Mouse (Mus musculus) hindbrain, embryonic 16.5 days (tissue): ENCODE data around the gene Zfp558. TPM values are rescaled to one million over a fixed set of nuclear protein-coding genes. Genes with fewer than 3 reads are reported as not detected.
"Not testable (repeated sequence)": the region's sequence is repeated elsewhere in the genome, so short reads cannot be mapped to it uniquely, and the experiment has no call there.

Experiments
- ATAC-seq: fragments of 200-750 bp; cut with Nextera tagmentation; 2 replicates; pipeline ENCODE4 v1.8.0; 2017; ENCODE audit warnings: moderate TSS enrichment, moderate library complexity
- H3K27ac ChIP-seq: fragments of 300-500 bp; sonication (generic); 2 replicates; pipeline ENCODE4 v1.5.1; 2014; ENCODE audit warnings: low read depth, mild to moderate bottlenecking, control low read depth, low read length, moderate library complexity
- H3K27me3 ChIP-seq: fragments of 300-500 bp; sonication (generic); replicated peaks from 2 replicates; pipeline ENCODE4 v1.6.1; 2014; ENCODE audit warnings: low read length; ENCODE audit not compliant: control insufficient read depth, insufficient read depth
- H3K36me3 ChIP-seq: fragments of 300-500 bp; sonication (generic); 2 replicates; pipeline ENCODE4 v1.6.1; 2014; ENCODE audit warnings: mild to moderate bottlenecking, low read length, moderate library complexity, mixed read lengths; ENCODE audit not compliant: control insufficient read depth, insufficient read depth
- H3K4me1 ChIP-seq: fragments of 300-500 bp; sonication (generic); 2 replicates; pipeline ENCODE4 v1.6.1; 2014; ENCODE audit warnings: low read depth, low read length; ENCODE audit not compliant: control insufficient read depth, insufficient read depth
- H3K4me2 ChIP-seq: fragments of 300-500 bp; sonication (generic); 2 replicates; pipeline ENCODE4 v1.6.1; 2014; ENCODE audit warnings: mild to moderate bottlenecking, low read length, control low read depth, moderate library complexity
- H3K4me3 ChIP-seq: fragments of 300-500 bp; sonication (generic); 2 replicates; pipeline ENCODE4 v1.5.1; 2014; ENCODE audit warnings: mild to moderate bottlenecking, low read length, control low read depth, moderate library complexity
- H3K9ac ChIP-seq: fragments of 300-500 bp; sonication (generic); 2 replicates; pipeline ENCODE4 v1.6.1; 2014; ENCODE audit warnings: low read depth, mild to moderate bottlenecking, control low read depth, low read length, moderate library complexity
- H3K9me3 ChIP-seq: fragments of 300-500 bp; sonication (generic); 2 replicates; pipeline ENCODE4 v1.6.1; 2014; ENCODE audit warnings: mild to moderate bottlenecking, low read length, moderate library complexity; ENCODE audit not compliant: control insufficient read depth
- WGBS: fragments of 180-500 bp; shearing (Covaris S2); extraction: QIAGEN DNeasy Blood & Tissue Kit; methylation state at CpG from one replicate; pipeline ENCODE4 v1.1.7; 2014; 5-methylcytosine and 5-hydroxymethylcytosine counted together
- polyA plus RNA-seq: library from polyadenylated mRNA; unstranded; fragments of >200 nt; fragmentation: Nextera tagmentation; extraction: Ambion mirVana; gene quantifications from 2 replicates; pipeline ENCODE4 v1.2.1, GENCODE M21; 2015

The Zfp558 gene
- polyA plus RNA-seq = 31.3 and 38.0 TPM in 2 replicates

- Histone ChIP-seq H3K27ac (no peak within 1 kb of the TSS), H3K4me1 (no peaks in the 10 kb centered on the region), H3K27me3 (no peaks in the 10 kb centered on the region), H3K9ac (no peak within 1 kb of the TSS), H3K36me3 (no peaks in the 10 kb centered on the region), H3K9me3 (no peaks in the 10 kb centered on the region), H3K4me3 (no peak within 1 kb of the TSS), H3K4me2 (no peak within 1 kb of the TSS)
- WGBS = 78% methylated on average over 3 of the region's 3 CpGs
- ATAC-seq = no peak
These were observed at the start of gene Zfp558, which contains the start of gene Mbd3l1 for GRCm38 (mm10) chr9:18478168-18478567. TSS of gene Zfp558 (minus strand) at chr9:18478268. TSS of gene Mbd3l1 (plus strand) at chr9:18478359.

GRCm38 (mm10) chr9:18508098-18508497 is 30.0 kb upstream of the Zfp558 start:
- WGBS = 64% methylated on average over 2 of the region's 2 CpGs
- Histone ChIP-seq H3K4me2 (no peak overlapping the region), H3K4me3 (no peak overlapping the region), H3K4me1 (no peaks in the 10 kb centered on the region), H3K9me3 (no peaks in the 10 kb centered on the region), H3K36me3 (no peaks in the 10 kb centered on the region), H3K27ac (no peak overlapping the region), H3K27me3 (no peaks in the 10 kb centered on the region), H3K9ac (no peak overlapping the region)
- peak; percentile 87 for ATAC-seq

GRCm38 (mm10) chr9:18473324-18474128 is 4.5 kb downstream of the Zfp558 start:
- no peaks in the 10 kb centered on the region for H3K9me3 ChIP-seq
- H3K4me3 ChIP-seq = peak overlapping the region; percentile 59
- peak overlapping the region; percentile 73 for H3K9ac ChIP-seq
- ATAC-seq = peak; percentile 99
- no peaks in the 10 kb centered on the region for H3K27me3 ChIP-seq
- peak overlapping the region; percentile 83 for H3K27ac ChIP-seq
- H3K36me3 ChIP-seq = peaks cover 3% of the 10 kb centered on the region; the same call in 1 of the 2 replicates
- WGBS = 4% methylated on average over 39 of the region's 39 CpGs
- H3K4me2 ChIP-seq = peak overlapping the region; percentile 81
- no peaks in the 10 kb centered on the region; the same call in 1 of the 2 replicates for H3K4me1 ChIP-seq

- Histone ChIP-seq H3K36me3 (peaks cover 32% of the 10 kb centered on the region), H3K4me1 (no peaks in the 10 kb centered on the region; the same call in 1 of the 2 replicates), H3K4me3 (no peak overlapping the region), H3K9me3 (no peaks in the 10 kb centered on the region; the same call in 1 of the 2 replicates), H3K27me3 (no peaks in the 10 kb centered on the region), H3K27ac (no peak overlapping the region), H3K4me2 (no peak overlapping the region), H3K9ac (no peak overlapping the region)
- 90% methylated on average over 3 of the region's 3 CpGs for WGBS
- no peak for ATAC-seq
These were observed 10.1 kb downstream of the Zfp558 start for GRCm38 (mm10) chr9:18468005-18468404.

DNA sequence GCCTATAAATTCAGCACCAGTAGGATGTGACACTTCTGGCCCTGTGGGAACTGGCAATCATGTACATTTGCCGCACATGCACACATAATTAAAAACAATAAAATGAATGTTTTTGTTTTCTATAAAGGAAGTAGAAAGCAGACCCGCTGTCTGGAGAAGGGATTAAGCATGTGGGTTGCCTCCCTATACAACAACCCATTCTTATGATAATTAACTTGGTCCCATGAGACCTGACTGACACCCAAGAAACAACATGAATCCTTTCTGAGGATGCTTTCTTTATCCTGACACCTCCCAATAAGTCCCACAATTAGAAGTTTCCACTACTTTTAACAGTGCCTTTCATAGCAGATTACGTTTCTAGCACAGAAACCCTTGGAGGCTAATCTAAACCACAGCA is 10.7 kb downstream of the Zfp558 start:
- no peaks in the 10 kb centered on the region; the same call in 1 of the 2 replicates for H3K4me1 ChIP-seq
- H3K4me3 ChIP-seq = no peak overlapping the region
- no peak overlapping the region for H3K9ac ChIP-seq
- H3K27me3 ChIP-seq = no peaks in the 10 kb centered on the region
- no peak for ATAC-seq
- H3K4me2 ChIP-seq = no peak overlapping the region
- no peak overlapping the region for H3K27ac ChIP-seq
- WGBS = 41% methylated on average over 3 of the region's 3 CpGs
- no peaks in the 10 kb centered on the region; the same call in 1 of the 2 replicates for H3K9me3 ChIP-seq
- H3K36me3 ChIP-seq = peaks cover 32% of the 10 kb centered on the region

GRCm38 (mm10) chr9:18456520-18456919 is 21.5 kb downstream of the Zfp558 start:
- Histone ChIP-seq H3K27ac (no peak overlapping the region), H3K36me3 (peaks cover 46% of the 10 kb centered on the region), H3K9ac (no peak overlapping the region), H3K4me2 (no peak overlapping the region), H3K4me1 (no peaks in the 10 kb centered on the region), H3K27me3 (no peaks in the 10 kb centered on the region), H3K9me3 (peaks cover 6% of the 10 kb centered on the region; the same call in 1 of the 2 replicates), H3K4me3 (no peak overlapping the region)
- 81% methylated on average over 4 of the region's 4 CpGs for WGBS
- ATAC-seq = no peak

GRCm38 (mm10) chr9:18431687-18432086 is 46.4 kb downstream of the Zfp558 start:
- Histone ChIP-seq H3K4me2 (no peak overlapping the region), H3K27ac (no peak overlapping the region), H3K9me3 (no peaks in the 10 kb centered on the region), H3K4me3 (no peak overlapping the region), H3K9ac (no peak overlapping the region), H3K4me1 (no peaks in the 10 kb centered on the region), H3K27me3 (no peaks in the 10 kb centered on the region), H3K36me3 (no peaks in the 10 kb centered on the region)
- 75% methylated on average over 10 of the region's 10 CpGs for WGBS
- no peak for ATAC-seq

DNA sequence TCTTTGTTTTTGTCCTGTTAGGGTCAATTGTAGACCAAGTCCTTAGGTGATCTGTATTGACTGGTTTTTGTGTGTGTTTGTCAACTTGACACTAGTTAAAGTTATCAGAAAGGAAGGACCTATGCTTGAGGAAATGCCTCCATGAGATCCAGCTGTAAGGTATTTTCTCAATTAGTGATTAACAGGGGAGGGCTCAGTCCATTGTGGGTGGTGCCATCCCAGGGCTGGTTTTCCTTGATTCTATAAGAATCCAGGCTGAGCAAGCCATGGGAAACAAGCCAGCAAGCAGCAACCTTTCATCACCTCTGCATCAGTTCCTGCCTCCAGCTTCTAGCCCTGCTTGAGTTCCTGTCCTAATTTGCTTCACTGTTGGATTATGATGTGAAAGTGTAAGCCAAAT is 47.7 kb downstream of the Zfp558 start, which contains the start of gene Mbd3l2:
Gene Mbd3l2, plus strand, starts transcription at position 301 of the 400 bp plus-strand sequence.
- no peak for ATAC-seq

DNA sequence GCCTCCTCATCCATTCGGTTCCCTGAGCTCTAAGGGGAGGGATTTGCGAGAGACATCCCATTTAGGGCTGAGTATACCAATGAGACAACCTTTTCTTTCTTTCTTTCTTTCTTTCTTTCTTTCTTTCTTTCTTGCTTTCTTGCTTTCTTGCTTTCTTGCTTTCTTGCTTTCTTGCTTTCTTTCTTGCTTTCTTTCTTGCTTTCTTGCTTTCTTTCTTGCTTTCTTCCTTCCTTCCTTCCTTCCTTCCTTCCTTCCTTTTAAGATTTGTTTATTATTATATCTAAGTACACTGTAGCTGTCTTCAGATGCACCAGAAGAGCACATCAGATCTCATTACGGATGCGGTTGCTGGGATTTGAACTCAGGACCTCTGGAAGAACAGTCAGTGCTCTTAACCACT is 65.7 kb downstream of the Zfp558 start:
- WGBS = 78% methylated on average over 4 of the region's 4 CpGs
- not testable (repeated sequence) for H3K9ac ChIP-seq, H3K9me3 ChIP-seq, H3K27me3 ChIP-seq, H3K4me2 ChIP-seq, ATAC-seq, H3K36me3 ChIP-seq, H3K27ac ChIP-seq, H3K4me1 ChIP-seq, H3K4me3 ChIP-seq

More for the DNA sequence above, 47.7 kb downstream of the Zfp558 start, which contains the start of gene Mbd3l2:
- Histone ChIP-seq H3K4me3 (no peak within 1 kb of the TSS), H3K27ac (no peak within 1 kb of the TSS), H3K4me1 (no peaks in the 10 kb centered on the region), H3K36me3 (no peaks in the 10 kb centered on the region), H3K27me3 (no peaks in the 10 kb centered on the region), H3K9me3 (no peaks in the 10 kb centered on the region), H3K4me2 (no peak within 1 kb of the TSS), H3K9ac (no peak within 1 kb of the TSS)
